Mouse (Mus musculus) CH12F3 (cell line): ENCODE results near the gene Cnfn.
"Not testable (repeated sequence)": the region's sequence is repeated elsewhere in the genome, so short reads cannot be mapped to it uniquely, and the experiment has no call there.

Source experiments
- in situ Hi-C: fragments of 300-500 bp; cut with MboI; formaldehyde crosslinking; loops from 2 replicates; pipeline ENCODE4 v1.14.3; 2020; ENCODE audit warnings: low sequenced_read_pairs

Cnfn gene

GRCm38 (mm10) chr7:25367632-25368293 lies 1.8 kb downstream of the Cnfn start:
- in situ Hi-C loops: no loop called here

GRCm38 (mm10) chr7:25365937-25366625 lies 3.4 kb downstream of the Cnfn start:
- in situ Hi-C loops: no loop called here

GRCm38 (mm10) chr7:25363632-25364031 lies 5.9 kb downstream of the Cnfn start:
- in situ Hi-C loops: no loop called here

GRCm38 (mm10) chr7:25363151-25363550 lies 6.4 kb downstream of the Cnfn start:
- in situ Hi-C loops: no loop called here

DNA sequence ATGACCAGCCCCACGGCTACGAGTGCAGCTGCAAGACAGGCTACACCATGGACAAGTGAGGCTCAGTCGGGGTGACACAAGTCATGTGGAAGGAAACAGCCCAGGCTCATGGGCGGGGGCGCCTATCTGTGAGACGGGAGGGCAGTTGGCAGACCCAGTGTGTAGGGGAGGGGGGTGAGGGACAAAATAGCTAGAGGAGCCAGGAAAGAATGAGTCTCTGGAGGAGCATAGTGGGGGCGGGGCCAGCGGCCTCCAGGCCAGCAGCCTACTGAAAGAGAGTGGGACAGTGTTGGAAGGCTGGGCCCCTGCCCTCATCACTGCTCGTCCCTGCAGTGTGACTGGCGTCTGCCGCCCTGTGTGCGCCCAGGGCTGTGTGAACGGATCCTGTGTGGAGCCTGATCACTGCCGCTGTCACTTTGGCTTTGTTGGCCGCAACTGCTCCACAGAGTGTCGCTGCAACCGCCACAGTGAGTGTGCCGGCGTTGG lies 10.8 kb downstream of the Cnfn start:
- in situ Hi-C loops: no loop called here

GRCm38 (mm10) chr7:25348861-25349260 lies 20.7 kb downstream of the Cnfn start:
- in situ Hi-C loops: no loop called here

DNA sequence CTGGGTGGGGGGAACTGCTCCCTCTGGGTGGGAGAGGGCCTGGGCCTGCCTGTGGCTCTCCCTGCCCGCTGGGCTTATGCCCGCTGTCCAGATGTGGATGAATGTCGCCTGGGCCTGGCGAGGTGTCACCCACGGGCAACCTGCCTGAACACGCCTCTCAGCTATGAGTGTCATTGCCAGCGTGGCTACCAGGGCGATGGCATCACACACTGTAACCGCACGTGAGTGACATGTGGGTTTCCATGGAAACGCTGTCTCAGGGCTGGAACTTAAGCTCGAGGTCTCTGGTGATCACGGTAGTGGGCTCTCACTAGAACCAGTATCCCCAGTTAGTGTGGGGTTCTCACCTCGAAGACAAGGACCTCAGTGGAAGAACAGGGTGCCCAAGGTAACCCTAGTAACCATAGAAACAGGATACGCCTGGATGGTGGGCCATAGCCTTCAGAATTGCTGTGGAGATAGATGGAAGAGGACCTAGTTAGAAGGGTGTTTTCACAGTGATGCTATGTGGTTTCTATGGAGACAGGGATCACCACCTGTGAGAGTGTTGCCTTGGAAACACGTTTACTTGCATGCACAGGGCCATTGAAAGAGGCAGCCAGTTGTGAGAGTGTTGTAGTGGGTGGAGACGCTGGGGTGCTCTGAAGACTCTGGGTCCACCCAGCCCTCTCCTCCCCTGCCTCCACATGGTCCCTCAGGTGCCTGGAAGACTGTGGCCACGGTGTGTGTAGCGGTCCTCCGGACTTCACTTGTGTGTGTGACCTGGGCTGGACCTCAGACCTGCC lies 28.3 kb downstream of the Cnfn start:
- in situ Hi-C loops: no loop called here

GRCm38 (mm10) chr7:25339329-25339728 lies 30.2 kb downstream of the Cnfn start:
- in situ Hi-C loops: no loop called here

GRCm38 (mm10) chr7:25334472-25334871 lies 35.1 kb downstream of the Cnfn start:
- in situ Hi-C loops: no loop called here

- in situ Hi-C loops: no loop called here
These were observed 35.8 kb downstream of the Cnfn start for GRCm38 (mm10) chr7:25333596-25334307.

DNA sequence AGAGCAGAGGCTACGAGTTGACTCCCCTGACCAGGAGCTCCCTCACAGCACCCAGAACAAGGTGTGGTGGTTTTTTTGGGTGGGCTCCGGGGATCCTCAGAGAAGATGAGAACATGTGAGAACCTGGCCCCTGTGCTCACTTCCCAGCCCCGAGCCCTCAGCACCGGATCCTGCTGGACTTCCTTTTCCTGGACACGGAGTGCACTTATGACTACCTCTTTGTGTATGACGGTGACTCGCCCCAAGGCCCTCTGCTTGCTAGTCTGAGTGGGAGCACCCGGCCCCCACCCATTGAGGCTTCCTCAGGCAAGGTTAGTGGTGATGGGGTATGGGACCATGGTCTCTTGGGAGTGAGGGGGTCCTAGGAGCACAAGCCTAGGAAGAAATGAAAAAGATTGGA lies 43.3 kb downstream of the Cnfn start:
- in situ Hi-C loops: no loop called here

GRCm38 (mm10) chr7:25325431-25325830 lies 44.1 kb downstream of the Cnfn start:
- in situ Hi-C loops: not testable (repeated sequence)

DNA sequence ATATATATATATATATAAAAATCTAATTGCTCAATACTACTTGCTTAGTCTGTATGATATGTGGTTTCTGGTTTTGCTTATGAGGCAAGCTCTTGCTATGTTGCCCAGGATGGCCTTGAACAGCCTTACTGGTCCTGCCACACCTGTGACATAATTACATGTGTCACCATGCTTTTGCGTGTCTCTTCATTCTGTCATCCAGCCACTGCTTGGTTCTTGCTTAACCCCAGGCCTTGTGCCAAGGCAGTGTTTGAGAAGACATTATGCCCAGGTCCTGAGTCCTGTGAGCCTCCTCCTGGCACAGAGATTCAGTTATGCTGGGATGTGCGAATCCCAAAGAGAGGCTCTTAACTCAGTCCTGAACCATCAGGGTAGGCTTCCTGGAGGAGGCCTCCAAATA lies 46.3 kb downstream of the Cnfn start:
- in situ Hi-C loops: no loop called here

GRCm38 (mm10) chr7:25322058-25322484 lies 47.5 kb downstream of the Cnfn start:
- in situ Hi-C loops: no loop called here
